Mouse (Mus musculus) liver, embryonic 16.5 days (tissue): ENCODE results near the gene Tcp1. TPM values are rescaled to one million over a fixed set of nuclear protein-coding genes. Genes with fewer than 3 reads are reported as not detected.
"Not testable (repeated sequence)": the region's sequence is repeated elsewhere in the genome, so short reads cannot be mapped to it uniquely, and the experiment has no call there.

Experiments used
- ATAC-seq: fragments of 200-750 bp; cut with Nextera tagmentation; 2 replicates; pipeline ENCODE4 v1.8.0; 2017; ENCODE audit warnings: low read depth, mild to moderate bottlenecking, moderate number of reproducible peaks, moderate library complexity
- H3K27ac ChIP-seq: fragments of 300-500 bp; sonication (generic); 2 replicates; pipeline ENCODE4 v1.5.1; 2014; ENCODE audit warnings: mild to moderate bottlenecking, low read length
- H3K27me3 ChIP-seq: fragments of 300-500 bp; sonication (generic); 2 replicates; pipeline ENCODE4 v1.6.1; 2014; ENCODE audit warnings: low read depth, low read length, mixed read lengths; ENCODE audit not compliant: control insufficient read depth, insufficient read depth
- H3K36me3 ChIP-seq: fragments of 300-500 bp; sonication (generic); 2 replicates; pipeline ENCODE4 v1.6.1; 2014; ENCODE audit warnings: mild to moderate bottlenecking; ENCODE audit not compliant: control insufficient read depth, insufficient read depth
- H3K4me1 ChIP-seq: fragments of 300-500 bp; sonication (generic); 2 replicates; pipeline ENCODE4 v1.6.1; 2014; ENCODE audit warnings: low read depth, low read length, mixed read lengths; ENCODE audit not compliant: control insufficient read depth
- H3K4me2 ChIP-seq: fragments of 300-500 bp; sonication (generic); 2 replicates; pipeline ENCODE4 v1.6.1; 2014; ENCODE audit warnings: low read depth, low read length, mixed read lengths
- H3K4me3 ChIP-seq: fragments of 300-500 bp; sonication (generic); 2 replicates; pipeline ENCODE4 v1.5.1; 2014; ENCODE audit warnings: low read depth, mild to moderate bottlenecking, low read length
- H3K9ac ChIP-seq: fragments of 300-500 bp; sonication (generic); 2 replicates; pipeline ENCODE4 v1.6.1; 2014; ENCODE audit warnings: low read depth, low read length
- H3K9me3 ChIP-seq: fragments of 300-500 bp; sonication (generic); replicated peaks from 2 replicates; pipeline ENCODE4 v1.6.1; 2016; ENCODE audit warnings: low read length; ENCODE audit not compliant: control insufficient read depth
- WGBS: fragments of 180-500 bp; shearing (Covaris S2); extraction: QIAGEN DNeasy Blood & Tissue Kit; methylation state at CpG from one replicate; pipeline ENCODE4 v1.1.7; 2014; ENCODE audit not compliant: insufficient replicate concordance; 5-methylcytosine and 5-hydroxymethylcytosine counted together
- polyA plus RNA-seq: library from polyadenylated mRNA; unstranded; fragments of >200 nt; fragmentation: Nextera tagmentation; extraction: Ambion mirVana; gene quantifications from 2 replicates; pipeline ENCODE4 v1.2.1, GENCODE M21; 2015

Tcp1 gene
- polyA plus RNA-seq, 1 experiment from 2014 or later: 172 TPM

DNA sequence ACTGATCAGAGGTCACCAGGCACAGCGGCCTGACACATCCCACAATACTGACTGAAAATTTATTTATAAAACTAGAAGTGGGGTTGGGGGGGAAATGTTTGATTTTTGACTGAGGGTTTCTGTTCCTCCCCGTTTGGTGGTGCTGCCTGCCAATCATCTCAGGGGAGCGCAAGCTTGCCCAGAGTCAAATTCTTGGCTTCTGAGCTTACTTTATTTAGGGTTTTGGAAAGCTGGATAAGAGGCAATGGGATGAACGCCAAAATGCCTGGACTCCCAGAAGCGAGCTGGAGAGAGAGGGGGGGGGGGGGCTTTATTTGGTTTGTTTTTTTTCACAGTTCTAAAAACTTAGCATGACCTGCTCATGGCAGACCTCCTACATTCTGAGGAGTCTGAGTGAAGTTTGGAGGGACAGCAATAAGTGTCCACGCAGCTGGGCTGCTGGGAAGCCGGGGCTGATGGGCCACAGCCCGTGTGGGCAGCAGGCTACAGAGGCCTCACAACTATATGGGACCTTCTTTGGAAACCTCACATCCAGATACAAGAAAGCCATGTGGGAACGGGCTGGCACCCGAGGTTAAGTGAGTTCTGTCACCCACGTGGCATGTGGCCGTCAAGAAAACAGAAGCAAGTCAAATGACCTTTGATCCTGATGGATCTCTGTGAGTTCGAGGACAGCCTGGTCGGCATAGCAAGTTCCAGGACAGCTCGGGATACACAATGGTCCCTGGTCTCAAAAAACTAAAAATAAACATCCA lies 28.3 kb upstream of the Tcp1 start:
- ATAC-seq: no peak
- H3K4me2 ChIP-seq: no peak overlapping the region
- no peak overlapping the region for H3K27ac ChIP-seq
- no peaks in the 10 kb centered on the region for H3K4me1 ChIP-seq
- H3K9me3 ChIP-seq: no peaks in the 10 kb centered on the region
- WGBS: 60% methylated on average over 15 of the region's 15 CpGs
- H3K4me3 ChIP-seq: no peak overlapping the region
- no peaks in the 10 kb centered on the region for H3K36me3 ChIP-seq
- H3K9ac ChIP-seq: no peak overlapping the region
- no peaks in the 10 kb centered on the region for H3K27me3 ChIP-seq

DNA sequence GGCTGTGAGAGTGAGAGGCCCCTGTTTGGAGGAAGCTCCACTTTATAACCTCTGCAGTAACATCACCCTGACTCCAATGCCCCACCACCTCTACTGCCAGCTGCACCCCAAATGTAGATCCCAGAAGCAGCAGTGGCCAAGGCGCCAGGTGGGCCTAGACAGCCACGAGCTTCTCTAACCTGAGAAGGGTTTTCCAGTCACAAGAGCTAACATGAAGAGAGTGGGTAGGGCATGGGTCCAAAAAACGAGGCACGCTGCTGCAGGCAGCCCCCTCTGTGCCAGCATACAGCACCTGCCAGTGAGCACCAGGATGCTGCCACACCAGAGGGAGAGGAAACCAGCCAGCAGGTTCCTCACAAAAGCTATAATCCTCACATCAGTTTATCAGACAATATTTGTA lies 24.4 kb upstream of the Tcp1 start:
- ATAC-seq: no peak
- no peaks in the 10 kb centered on the region for H3K9me3 ChIP-seq

DNA sequence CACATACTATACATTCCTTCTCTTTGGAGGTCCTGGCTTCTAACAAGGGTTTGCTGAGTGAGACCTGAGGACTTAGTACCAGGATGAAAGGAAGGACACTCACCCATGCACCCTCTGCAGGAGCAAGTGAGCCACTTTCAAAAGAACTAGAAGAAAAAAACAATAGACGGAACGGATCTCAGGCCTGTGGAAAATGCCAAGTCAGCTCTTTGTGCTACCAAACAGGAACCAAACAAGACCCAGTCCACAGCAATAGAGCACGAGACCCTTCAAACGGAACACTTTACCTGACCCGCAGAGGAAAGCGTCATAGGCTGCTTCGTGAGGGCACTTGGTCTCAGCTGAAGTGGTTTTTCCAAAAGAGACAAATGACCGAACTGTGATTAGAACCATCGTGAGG lies 23.5 kb upstream of the Tcp1 start:
- Histone ChIP-seq H3K9me3 (no peaks in the 10 kb centered on the region), H3K27me3 (no peaks in the 10 kb centered on the region), H3K27ac (no peak overlapping the region), H3K4me2 (no peak overlapping the region), H3K4me3 (no peak overlapping the region), H3K4me1 (no peaks in the 10 kb centered on the region), H3K36me3 (peaks cover 1% of the 10 kb centered on the region), H3K9ac (no peak overlapping the region)
- no peak for ATAC-seq
- WGBS: 83% methylated on average over 9 of the region's 9 CpGs

More for the DNA sequence above, 24.4 kb upstream of the Tcp1 start:
- no peaks in the 10 kb centered on the region for H3K4me1 ChIP-seq
- H3K36me3 ChIP-seq: no peaks in the 10 kb centered on the region; the same call in 1 of the 2 replicates
- H3K27ac ChIP-seq: no peak overlapping the region
- H3K9ac ChIP-seq: no peak overlapping the region
- no peak overlapping the region for H3K4me2 ChIP-seq
- 78% methylated on average over 4 of the region's 4 CpGs for WGBS
- no peaks in the 10 kb centered on the region for H3K27me3 ChIP-seq
- no peak overlapping the region for H3K4me3 ChIP-seq

DNA sequence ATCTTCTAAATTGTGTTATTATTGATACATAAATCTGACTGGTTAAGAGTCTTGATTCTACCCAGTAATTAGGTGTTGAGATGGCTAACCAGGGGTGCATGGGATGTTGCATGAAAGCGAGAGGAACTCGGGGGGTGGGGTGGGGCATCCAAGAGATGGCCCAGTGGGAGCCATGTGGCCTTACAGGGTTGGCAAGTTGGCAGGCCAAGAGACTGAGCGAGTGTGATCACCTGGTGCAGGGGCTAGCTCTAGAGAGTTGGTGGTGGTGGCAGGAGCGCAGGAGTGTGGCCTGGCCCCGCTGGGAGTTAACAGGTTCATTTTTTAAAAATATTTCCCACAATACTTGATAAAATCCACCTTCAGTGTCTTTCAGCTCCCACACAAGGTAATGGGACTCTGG lies 17.8 kb upstream of the Tcp1 start:
- Histone ChIP-seq H3K27me3 (no peaks in the 10 kb centered on the region), H3K4me3 (no peak overlapping the region), H3K27ac (no peak overlapping the region), H3K9me3 (no peaks in the 10 kb centered on the region), H3K9ac (no peak overlapping the region), H3K36me3 (peaks cover 6% of the 10 kb centered on the region), H3K4me2 (no peak overlapping the region), H3K4me1 (no peaks in the 10 kb centered on the region)
- WGBS: 86% methylated on average over 5 of the region's 5 CpGs
- no peak for ATAC-seq

DNA sequence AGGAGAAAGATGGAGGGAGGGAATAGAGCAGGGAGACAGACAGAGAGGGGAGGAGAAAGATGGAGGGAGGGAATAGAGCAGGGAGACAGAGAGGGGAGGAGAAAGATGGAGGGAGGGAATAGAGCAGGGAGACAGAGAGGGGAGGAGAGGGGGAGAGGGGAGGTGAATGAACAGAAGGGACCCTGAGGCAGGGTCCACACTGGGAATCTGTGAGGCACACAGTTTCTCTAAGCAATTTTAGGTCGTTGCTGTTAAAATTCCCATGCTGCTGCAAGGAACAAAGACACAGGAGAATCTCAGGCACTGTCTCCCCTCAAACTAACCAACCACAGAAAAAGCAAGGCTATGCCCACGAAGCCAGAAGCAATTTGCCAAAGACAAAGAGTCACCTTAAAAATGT lies 16.9 kb upstream of the Tcp1 start:
- ATAC-seq, H3K36me3 ChIP-seq, H3K4me2 ChIP-seq: not testable (repeated sequence)

DNA sequence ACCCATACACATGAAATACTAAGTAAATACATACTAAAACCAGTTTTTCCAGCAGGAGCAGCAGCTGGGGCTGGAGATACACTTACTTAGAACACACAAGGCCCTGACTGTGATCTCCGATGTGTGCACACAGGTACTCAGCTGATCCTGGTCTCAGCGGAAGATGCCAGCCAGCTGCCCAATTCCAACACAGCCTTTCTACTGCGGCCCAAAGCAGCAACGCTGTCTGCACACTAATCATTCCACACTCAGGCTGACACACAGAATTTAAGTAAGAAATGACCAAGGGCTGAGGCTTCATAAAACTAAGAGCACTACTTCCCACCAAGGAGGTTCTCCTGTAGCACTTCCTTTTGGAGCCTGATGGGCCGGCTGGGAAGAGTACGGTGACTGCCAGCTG lies 13.2 kb upstream of the Tcp1 start:
- no peak overlapping the region for H3K4me3 ChIP-seq
- H3K4me1 ChIP-seq: no peaks in the 10 kb centered on the region
- no peak overlapping the region for H3K9ac ChIP-seq
- peaks cover 4% of the 10 kb centered on the region; the same call in 1 of the 2 replicates for H3K36me3 ChIP-seq
- H3K9me3 ChIP-seq: no peaks in the 10 kb centered on the region
- H3K27ac ChIP-seq: no peak overlapping the region
- no peak for ATAC-seq
- no peak overlapping the region for H3K4me2 ChIP-seq
- H3K27me3 ChIP-seq: no peaks in the 10 kb centered on the region
- 90% methylated on average over 6 of the region's 6 CpGs for WGBS

More for the DNA sequence above, 16.9 kb upstream of the Tcp1 start:
- H3K27me3 ChIP-seq, H3K9ac ChIP-seq, H3K9me3 ChIP-seq, H3K4me1 ChIP-seq, H3K4me3 ChIP-seq, H3K27ac ChIP-seq: not testable (repeated sequence)
- WGBS: 45% methylated on average over 2 of the region's 2 CpGs

DNA sequence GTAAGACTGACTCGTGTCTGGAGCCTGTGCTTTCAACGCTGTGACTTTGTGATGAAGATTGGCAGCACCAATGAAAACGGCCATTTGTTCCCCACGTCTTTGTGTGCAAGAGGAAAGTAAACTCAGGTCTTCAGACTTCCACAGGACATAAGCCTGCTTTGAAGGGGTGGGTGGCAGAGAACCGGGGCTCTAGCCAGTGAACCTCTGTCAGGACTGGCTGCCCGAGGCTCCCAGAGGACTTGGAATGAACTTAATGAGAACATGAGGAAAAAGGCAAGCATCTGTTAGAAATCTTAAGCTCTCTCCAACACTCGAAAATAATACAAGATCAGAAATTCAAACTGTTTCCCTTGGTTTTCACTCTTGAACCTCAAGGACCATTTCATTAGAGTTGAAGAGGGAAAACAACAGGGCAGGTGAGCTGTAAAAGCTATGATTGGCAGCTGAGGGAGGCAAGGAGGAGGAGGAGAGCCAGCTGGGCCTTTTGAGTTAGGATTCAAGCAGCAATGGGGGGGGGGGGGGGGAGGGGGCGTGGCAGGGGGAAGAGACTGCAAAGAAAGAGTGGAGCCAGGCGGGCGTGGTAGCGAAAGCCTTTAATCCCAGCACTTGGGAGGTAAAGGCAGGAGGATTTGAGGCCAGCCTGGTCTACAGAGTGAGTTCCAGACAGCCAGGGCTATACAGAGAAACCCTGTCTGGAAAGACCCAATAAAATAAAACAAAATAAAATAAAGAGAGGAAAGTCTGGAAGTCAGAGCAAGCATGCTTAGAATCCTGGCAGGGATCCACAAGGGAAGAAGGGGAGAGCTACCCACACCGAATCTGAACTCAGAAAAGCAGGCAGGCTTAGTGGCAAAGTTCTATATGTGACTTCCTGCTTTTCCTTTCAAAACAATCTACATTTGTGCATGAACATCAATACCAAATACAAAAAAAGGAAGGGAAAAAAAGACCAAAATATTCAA lies 11.8 kb upstream of the Tcp1 start:
- H3K36me3 ChIP-seq: peaks cover 4% of the 10 kb centered on the region; the same call in 1 of the 2 replicates
- WGBS: 64% methylated on average over 11 of the region's 12 CpGs

DNA sequence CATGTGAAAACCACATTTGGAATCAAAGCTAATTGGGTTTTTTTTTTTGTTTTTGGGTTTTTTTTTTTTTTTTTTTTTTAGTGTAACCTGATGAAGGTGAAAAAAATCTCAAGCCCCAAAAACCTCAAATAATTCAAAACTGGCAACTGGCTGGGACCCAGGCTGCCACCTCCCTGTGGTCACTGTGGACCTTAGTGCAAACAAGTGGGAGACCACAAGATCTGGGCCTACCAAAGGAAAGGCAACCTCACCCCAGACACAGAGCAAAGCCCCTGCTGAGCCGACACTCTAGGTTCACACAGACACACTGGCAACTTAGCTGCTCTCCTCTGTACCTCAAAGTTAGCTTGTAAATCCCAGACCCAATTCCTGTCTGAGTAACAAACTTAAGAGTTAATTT lies 11.2 kb upstream of the Tcp1 start:
- H3K4me2 ChIP-seq: no peak overlapping the region
- no peaks in the 10 kb centered on the region for H3K27me3 ChIP-seq
- no peak overlapping the region for H3K9ac ChIP-seq
- no peak for ATAC-seq
- WGBS: 72% methylated on average over 1 of the region's 1 CpGs
- no peak overlapping the region for H3K27ac ChIP-seq
- no peaks in the 10 kb centered on the region for H3K9me3 ChIP-seq
- H3K4me3 ChIP-seq: no peak overlapping the region
- no peaks in the 10 kb centered on the region for H3K4me1 ChIP-seq
- H3K36me3 ChIP-seq: peaks cover 2% of the 10 kb centered on the region; the same call in 1 of the 2 replicates

More for the DNA sequence above, 11.8 kb upstream of the Tcp1 start:
- ATAC-seq: no peak
- H3K4me2 ChIP-seq: no peak overlapping the region
- no peak overlapping the region for H3K27ac ChIP-seq
- H3K4me1 ChIP-seq: no peaks in the 10 kb centered on the region
- H3K4me3 ChIP-seq: no peak overlapping the region
- no peaks in the 10 kb centered on the region for H3K27me3 ChIP-seq
- no peak overlapping the region for H3K9ac ChIP-seq
- H3K9me3 ChIP-seq: no peaks in the 10 kb centered on the region

DNA sequence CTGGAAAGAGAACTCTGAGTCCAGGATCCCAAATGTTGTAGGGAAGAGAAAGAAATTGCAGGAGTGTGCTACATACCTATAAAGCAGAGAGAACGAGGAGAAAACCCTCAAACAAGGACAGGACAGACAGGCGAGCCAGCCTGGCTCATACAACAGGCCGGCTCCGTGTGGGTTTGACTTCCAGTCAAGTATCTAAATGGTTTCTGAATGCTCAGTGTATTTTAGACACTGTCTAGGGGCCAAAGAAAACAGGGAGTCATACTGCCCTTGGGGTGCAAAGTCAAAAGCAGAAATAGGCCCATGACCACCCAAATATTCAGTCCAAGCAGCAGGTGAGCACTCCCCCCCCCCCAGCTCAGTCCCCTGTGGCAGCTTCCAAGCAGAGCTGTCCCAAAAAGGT lies 9.7 kb upstream of the Tcp1 start:
- no peak for ATAC-seq
- H3K27ac ChIP-seq: no peak overlapping the region
- H3K27me3 ChIP-seq: no peaks in the 10 kb centered on the region
- no peak overlapping the region for H3K4me2 ChIP-seq
- no peaks in the 10 kb centered on the region for H3K4me1 ChIP-seq
- WGBS: 69% methylated on average over 4 of the region's 4 CpGs
- H3K9me3 ChIP-seq: no peaks in the 10 kb centered on the region
- H3K9ac ChIP-seq: no peak overlapping the region
- H3K36me3 ChIP-seq: peaks cover 3% of the 10 kb centered on the region
- H3K4me3 ChIP-seq: no peak overlapping the region
